8 mouse cellular contexts compared by ENCODE assay signal in genomic region chr6:60682233-60682632, GRCm38 (mm10).
DNase-seq lines count a peak whose midpoint lies in the region; ATAC-seq and TF ChIP-seq lines count a peak whose summit lies in the region.

No protein-coding gene starts in this region.

- TF ChIP-seq CTCF in kidney, adult 2 months (conservative IDR thresholded peaks at IDR 0.05; ENCODE audit: insufficient read depth, insufficient read length, low read depth, low read length) = no peak

- H3K27ac ChIP-seq in kidney, adult 2 months (ENCODE audit: insufficient read depth, low read depth, low read length) = no peak overlapping the region
- H3K27ac ChIP-seq in kidney, embryonic 16.5 days (ENCODE audit: low read length) = no peak overlapping the region

- DNase-seq in kidney, adult 2 months = peak; percentile 58
- DNase-seq in A20 (ENCODE audit: low read depth, low spot score) (peak; percentile 19), adipocyte (ENCODE audit: low spot score) (peak; percentile 5)
- no peak for DNase-seq in gastrocnemius, adult 18-20 months (ENCODE audit: low spot score)
- DNase-seq in heart, adult 9 months (ENCODE audit: low spot score in 2 of 2) = no peak
- no peak for DNase-seq in spleen, postnatal 36 days (ENCODE audit: low spot score in 2 of 2)

- no peaks in the 10 kb centered on the region for H3K27me3 ChIP-seq in kidney, adult 2 months (replicated peaks; ENCODE audit: control insufficient read depth, insufficient read depth, low read length)
- H3K27me3 ChIP-seq in kidney, embryonic 16.5 days (ENCODE audit: insufficient read depth, low read length) = no peaks in the 10 kb centered on the region

- H3K4me3 ChIP-seq in kidney, adult 2 months (ENCODE audit: insufficient read depth, low read depth, low read length) = no peak overlapping the region
- H3K4me3 ChIP-seq in kidney, embryonic 16.5 days (ENCODE audit: low read length) = no peak overlapping the region

- no peak overlapping the region for H3K4me2 ChIP-seq in kidney, embryonic 16.5 days (replicated peaks; ENCODE audit: low read depth, low read length)

- no peak overlapping the region for H3K9ac ChIP-seq in kidney, embryonic 16.5 days (replicated peaks; ENCODE audit: low read length)

- no peak for TF ChIP-seq POLR2A in kidney, adult 2 months (IDR thresholded peaks at IDR 0.05; ENCODE audit: low read depth, low read length)

- H3K9me3 ChIP-seq in kidney, embryonic 16.5 days (ENCODE audit: low read length) = no peaks in the 10 kb centered on the region

- H3K4me1 ChIP-seq in kidney, adult 2 months (ENCODE audit: control insufficient read depth, insufficient read depth, low read length) = no peaks in the 10 kb centered on the region
- H3K4me1 ChIP-seq in kidney, embryonic 16.5 days (ENCODE audit: insufficient read depth, low read length) = no peaks in the 10 kb centered on the region

- WGBS in kidney, adult 2 months = 30% methylated on average over 4 of the region's 4 CpGs
- WGBS in kidney, embryonic 16.5 days = 44% methylated on average over 4 of the region's 4 CpGs

- no peaks in the 10 kb centered on the region for H3K36me3 ChIP-seq in kidney, adult 2 months (ENCODE audit: control insufficient read depth, insufficient read depth, low read length)
- H3K36me3 ChIP-seq in kidney, embryonic 16.5 days (ENCODE audit: insufficient read depth, low read length) = no peaks in the 10 kb centered on the region

- ATAC-seq in kidney, embryonic 16.5 days (ENCODE audit: low FRiP score, low TSS enrichment) = no peak
- ATAC-seq in hematopoietic stem cell, adult 5-6 weeks (replicated peaks in 1 of 2; ENCODE audit: insufficient read depth in 1 of 2, low FRiP score in 2 of 2, low TSS enrichment in 1 of 2, low read depth in 1 of 2, poor library complexity in 2 of 2, severe bottlenecking in 2 of 2) = peak; percentile 62 to 69

Comparison
In these comparisons a context has a peak if more than half of its experiments do, and no peak if none do; other contexts are left out.
1. DNase-seq: peak in kidney, adult 2 months (single experiment), A20 (single experiment) and adipocyte (single experiment); none in gastrocnemius, adult 18-20 months (single experiment), heart, adult 9 months (0 of 2) and spleen, postnatal 36 days (0 of 2).